Mouse (Mus musculus) adrenal gland, postnatal 25 days (tissue): Measurements from ENCODE around the gene Fads3. TPM values are rescaled to one million over a fixed set of nuclear protein-coding genes. Genes with fewer than 3 reads are reported as not detected.

Experiments
- DNase-seq: peaks from one replicate; pipeline ENCODE4 v3.0.0; 2021; ENCODE audit warnings: mixed read lengths
- total RNA-seq: library from RNA; stranded (reverse); gene quantifications from 2 replicates; pipeline ENCODE4 v1.2.3, GENCODE M21; 2021

The Fads3 gene
- total RNA-seq, 1 experiment from 2014 or later, result 9.5 TPM

DNA sequence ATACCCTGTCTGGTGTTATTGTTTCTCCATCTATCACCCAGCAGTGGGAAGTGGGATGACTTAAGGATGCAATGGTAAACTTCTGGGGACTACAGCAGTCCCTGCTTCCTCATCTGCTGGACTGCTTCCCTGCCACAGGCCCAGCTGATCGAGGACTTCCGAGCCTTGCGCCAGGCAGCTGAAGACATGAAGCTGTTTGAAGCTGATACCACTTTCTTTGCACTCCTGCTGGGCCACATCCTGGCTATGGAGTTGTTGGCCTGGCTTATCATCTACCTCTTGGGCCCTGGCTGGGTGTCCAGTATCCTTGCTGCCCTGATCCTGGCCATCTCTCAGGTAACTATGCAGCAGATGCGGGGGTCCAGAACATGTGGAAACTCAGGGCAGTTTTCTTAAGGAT lies 11.3 kb downstream of the Fads3 start:
- no peak for DNase-seq

DNA sequence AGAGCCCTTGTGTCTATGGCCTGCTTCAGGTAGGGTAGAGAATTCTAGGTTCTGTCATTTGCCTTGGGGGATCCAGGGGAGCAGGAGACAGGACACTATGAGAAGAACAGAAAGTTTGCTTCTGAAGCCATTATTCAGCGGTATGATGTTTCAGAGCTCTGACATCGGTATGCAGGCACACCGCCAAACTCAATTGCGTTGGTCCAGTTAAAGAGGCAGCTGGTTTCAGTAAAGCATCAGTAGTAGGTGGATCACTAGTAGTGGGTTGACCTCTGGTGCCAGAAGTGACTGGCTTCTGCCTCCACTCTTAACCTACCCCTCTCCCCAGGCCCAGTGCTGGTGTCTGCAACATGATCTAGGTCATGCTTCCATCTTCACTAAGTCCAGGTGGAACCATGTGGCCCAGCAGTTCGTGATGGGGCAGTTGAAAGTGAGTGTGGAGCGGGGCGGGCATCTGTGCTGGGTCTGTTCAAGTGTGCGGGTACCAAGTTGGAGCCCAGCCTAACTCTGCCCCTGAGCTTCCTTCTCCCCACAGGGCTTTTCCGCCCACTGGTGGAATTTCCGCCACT lies 12.4 kb downstream of the Fads3 start:
- DNase-seq, result peak; percentile 64

DNA sequence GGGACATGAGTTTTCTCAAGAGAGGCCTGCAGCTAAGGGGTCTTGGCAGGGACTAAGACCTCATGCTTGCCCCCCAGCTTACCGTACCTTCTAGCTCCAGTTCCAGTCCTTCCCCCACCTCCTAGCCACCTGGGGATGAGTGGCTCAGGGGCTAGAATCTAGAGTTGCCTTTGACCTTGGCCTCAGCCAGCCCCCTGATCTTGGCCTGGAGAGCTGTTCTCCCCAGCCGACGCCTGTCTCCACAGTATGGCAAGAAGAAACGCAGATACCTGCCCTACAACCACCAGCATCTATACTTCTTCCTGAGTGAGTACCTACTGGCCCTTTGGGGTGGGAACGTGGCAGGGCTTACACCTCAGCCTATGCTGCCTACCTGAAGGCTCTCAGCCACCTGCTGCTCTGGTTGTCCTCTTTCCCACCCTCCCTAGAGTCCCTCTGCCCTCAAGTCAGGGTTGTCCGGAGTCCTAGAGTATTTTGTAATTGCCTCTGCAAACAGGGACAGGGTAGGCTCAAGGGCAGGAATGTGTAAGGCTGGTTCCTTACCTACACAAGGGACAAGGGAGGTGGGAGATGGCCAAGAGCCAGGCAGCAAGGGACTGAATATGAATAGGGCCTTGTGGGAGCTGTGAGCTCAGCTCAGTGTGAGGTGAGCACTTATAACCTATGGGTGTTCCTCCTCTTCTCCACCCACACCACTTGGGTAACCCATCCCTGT lies 13.1 kb downstream of the Fads3 start:
- no peak for DNase-seq

- DNase-seq, result no peak
Observed at GRCm38 (mm10) chr19:10055261-10055660, 13.9 kb downstream of the Fads3 start.

- no peak for DNase-seq
Observed at GRCm38 (mm10) chr19:10055783-10056660, 14.7 kb downstream of the Fads3 start.

DNA sequence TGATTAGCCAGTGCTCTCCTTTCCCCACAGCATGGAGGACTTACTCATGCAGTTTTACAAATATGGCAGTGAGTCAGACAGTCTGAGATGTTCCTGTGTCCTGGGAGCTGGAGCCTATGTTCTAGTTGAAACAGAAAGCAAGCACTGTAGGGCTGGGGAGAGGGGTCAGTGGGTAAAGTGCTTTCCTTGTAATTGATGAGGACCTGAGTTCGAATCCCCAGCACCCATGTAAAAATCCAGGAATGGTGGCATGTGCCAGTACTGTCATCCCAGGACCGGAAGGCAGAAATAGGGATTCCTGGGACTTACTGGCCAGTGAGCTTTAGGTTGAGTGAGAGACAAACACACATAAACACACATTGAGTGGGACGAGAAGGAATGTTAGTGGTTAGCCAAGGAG lies 15.3 kb downstream of the Fads3 start:
- DNase-seq, result no peak

GRCm38 (mm10) chr19:10057486-10058351 lies 16.4 kb downstream of the Fads3 start:
- DNase-seq, result no peak

GRCm38 (mm10) chr19:10058352-10058825 lies 17.0 kb downstream of the Fads3 start:
- DNase-seq, result no peak

DNA sequence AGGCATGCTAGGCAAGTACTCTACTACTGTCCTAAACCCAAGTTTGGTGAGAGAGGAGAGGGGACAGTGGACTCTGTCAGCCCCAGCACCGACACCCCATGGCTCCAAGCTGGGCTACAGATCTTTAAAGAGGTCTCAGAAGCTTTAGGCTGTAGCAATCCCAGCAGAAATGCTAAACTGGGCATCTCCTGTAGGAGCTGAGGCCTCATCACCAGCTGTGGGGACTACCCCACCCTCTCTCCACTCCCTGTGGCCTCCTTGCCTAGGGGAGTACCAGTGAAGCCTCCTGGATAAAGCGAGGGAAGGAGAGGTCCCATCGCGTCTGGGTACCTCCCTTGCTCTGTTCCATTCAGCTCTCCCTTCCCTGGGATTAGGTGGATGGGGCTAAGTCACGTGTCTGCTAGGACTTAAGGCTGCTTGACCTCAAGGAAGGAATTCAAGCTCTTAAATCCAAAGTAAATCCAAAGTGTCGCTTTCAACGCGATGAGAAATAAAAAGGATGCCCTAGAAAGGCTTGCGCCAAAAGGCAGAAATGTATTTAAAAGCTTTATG lies 17.6 kb downstream of the Fads3 start:
- DNase-seq, result no peak

DNA sequence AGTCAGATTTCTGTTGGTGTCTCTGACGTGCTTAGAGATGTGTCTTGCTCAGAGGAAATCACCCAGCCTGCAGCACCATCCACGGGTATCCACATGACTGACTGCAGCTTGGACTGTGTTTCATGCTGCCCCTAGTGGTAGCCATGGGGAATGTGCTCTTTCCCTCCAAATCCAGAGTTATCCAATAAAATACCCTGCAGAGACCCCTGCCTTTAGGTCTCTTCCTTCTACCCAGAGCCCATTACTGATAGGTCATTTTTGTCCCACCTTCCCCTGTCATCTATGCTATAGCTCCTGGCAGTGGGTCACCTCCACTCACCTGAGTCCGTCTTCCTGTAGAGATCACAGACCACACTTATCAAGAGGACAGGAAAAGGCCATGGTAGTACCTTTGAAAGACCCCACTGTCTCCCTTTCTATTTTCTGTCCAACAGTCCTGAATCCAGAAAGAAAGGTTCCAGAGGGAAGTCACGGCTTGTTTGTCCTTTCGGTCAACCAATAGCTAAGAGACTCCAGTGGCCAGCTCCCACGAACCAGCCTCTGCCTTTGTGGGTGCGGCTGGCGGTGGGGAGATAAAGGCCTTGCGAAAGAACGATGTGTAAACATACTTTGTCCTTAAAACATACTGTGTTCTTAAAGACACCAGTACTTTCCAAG lies 18.7 kb downstream of the Fads3 start:
- DNase-seq, result no peak

GRCm38 (mm10) chr19:10060783-10061590 lies 19.6 kb downstream of the Fads3 start:
- no peak for DNase-seq

DNA sequence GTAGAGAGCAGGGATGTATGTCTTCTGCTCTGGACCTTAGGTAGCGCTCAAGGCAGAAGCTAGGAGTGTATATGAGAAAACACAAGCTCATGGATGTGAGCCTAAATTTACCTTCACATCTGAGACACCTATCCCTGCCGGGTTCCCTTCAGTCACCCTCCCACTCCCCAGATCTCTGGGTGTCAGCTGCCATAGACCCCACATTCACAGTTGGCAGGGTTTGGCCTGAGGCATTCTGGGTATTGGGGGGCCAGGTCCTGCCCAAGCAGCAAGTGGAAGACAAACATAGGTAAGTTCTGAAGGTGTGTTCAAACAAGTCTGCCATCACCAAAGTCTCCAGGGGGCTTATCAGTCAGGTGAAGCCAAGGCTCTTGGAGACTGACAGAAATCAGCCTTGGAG lies 20.3 kb downstream of the Fads3 start:
- no peak for DNase-seq

DNA sequence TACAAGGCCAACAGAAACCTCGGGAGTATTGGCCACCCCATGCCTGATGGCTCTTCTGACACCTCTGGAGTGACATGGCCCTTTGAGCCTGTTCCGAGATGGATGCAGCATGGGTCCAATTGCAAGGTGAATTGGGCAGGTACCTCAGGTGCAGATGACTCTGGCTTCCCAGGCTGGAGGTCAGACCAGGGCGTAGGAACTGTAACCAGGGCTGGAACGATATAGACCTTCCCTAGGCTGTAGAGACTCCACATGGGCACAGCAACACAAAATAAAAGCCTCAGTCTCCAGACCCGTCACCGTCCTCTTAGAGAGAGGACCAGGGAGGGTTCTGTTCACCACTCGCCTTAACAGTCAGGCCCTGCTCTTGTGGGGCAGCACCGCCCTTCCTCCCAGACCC lies 20.9 kb downstream of the Fads3 start:
- no peak for DNase-seq

GRCm38 (mm10) chr19:10062862-10063261 lies 21.5 kb downstream of the Fads3 start:
- DNase-seq, result no peak

DNA sequence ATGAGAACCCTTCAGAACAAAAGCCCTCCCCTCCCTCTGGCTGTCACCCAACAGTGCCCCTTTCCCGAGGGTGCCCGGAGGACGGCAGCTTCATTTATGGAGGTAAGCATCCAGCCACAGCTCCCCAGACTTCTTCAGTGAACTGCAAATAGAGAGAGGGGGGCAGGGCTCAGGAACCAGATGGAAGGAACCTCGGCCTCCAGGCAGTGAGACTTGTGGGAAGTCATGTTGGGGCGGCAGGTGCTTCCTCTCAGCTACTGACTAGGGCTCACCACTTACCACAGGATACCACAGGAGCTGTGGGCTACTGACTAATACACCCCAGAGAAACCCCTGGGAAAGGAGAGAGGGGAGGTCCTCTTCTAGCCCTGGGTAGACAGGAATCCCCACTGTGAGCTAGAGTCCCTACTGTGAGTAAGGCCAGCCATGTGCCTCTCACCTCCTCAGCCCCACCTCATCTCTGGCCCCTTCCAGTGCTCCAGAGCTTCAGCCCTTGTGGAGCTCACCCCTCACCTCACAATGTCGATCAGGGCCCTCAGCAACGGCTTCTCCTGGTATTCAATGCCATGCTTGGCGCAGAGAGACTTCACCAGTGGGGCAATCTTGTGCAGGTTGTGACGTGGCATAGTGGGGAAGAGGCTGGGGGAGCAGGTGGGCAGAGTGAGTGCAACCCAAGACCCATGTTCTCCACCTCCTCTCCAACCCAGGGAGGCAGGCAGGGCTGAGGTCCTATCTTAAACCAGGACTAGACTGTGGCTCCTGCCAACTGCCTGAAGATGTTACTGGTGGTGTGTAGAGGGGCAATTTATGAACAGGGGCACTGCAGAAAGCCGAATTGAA lies 23.0 kb downstream of the Fads3 start:
- no peak for DNase-seq

GRCm38 (mm10) chr19:10065465-10066188 lies 24.3 kb downstream of the Fads3 start:
- DNase-seq, result no peak

GRCm38 (mm10) chr19:10066189-10066500 lies 24.8 kb downstream of the Fads3 start:
- DNase-seq, result no peak

GRCm38 (mm10) chr19:10066502-10066901 lies 25.1 kb downstream of the Fads3 start:
- DNase-seq, result no peak

GRCm38 (mm10) chr19:10067701-10068100 lies 26.3 kb downstream of the Fads3 start:
- no peak for DNase-seq
